Mouse (Mus musculus) gastrocnemius, postnatal 4 days (tissue): Measurements from ENCODE around the gene Lrrc56. TPM values are rescaled to one million over a fixed set of nuclear protein-coding genes. Genes with fewer than 3 reads are reported as not detected.
"Not testable (repeated sequence)": the region's sequence is repeated elsewhere in the genome, so short reads cannot be mapped to it uniquely, and the experiment has no call there.

Experiments used
- DNase-seq, 2 experiments: peaks; one replicate each; pipeline ENCODE4 v3.0.0; 2021 to 2022; ENCODE audit warnings: low spot score in 2 of 2, mixed read lengths in 2 of 2
- total RNA-seq, 2 experiments: library from RNA; stranded (reverse); gene quantifications; 2 replicates each; pipeline ENCODE4 v1.2.3; 2021

The Lrrc56 gene
- total RNA-seq, 2 experiments from 2014 or later, result 4.9 to 5.2 TPM

DNA sequence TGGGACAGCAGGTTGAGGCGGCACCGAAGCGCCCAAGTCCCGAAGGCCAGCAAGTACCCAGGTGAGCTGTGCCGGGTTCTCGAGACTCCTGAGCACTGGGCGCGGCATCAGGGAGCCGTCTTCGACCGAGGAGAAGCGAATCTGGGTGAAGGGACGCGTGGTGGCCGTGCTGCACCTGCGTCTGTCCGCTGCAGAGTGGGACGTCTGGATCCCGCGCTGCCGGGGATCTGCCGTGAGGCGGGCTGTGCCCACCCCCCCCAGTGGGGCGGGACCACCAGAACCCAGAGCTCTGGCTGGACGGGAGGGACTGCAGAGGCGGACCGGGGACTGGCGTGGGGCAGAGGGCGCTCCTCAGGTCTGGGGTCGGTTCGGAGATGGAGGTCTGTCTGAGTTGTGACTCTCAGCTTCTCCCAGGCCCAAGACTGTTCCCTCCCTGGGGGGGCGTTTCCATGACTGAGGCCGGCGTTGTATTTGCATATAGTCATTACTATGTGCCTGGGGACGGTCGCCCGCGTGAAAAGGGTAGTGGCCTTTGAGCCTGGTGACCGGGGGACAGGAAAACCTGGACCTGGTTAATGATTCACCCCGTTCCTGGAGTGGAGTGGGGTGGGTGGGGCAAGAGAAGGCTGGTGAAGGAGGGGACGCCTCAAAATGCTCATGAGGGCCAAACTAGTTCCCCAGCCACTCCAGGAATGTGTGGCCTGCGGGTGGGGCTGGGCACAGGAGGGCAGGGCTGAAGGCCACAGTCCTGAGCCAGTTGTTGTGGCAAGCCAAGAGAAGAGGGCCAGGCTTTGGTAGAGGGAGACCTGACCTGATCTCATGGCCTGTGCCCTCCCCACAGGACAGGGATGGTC is 22.1 kb downstream of the Lrrc56 start:
- no peak for DNase-seq

DNA sequence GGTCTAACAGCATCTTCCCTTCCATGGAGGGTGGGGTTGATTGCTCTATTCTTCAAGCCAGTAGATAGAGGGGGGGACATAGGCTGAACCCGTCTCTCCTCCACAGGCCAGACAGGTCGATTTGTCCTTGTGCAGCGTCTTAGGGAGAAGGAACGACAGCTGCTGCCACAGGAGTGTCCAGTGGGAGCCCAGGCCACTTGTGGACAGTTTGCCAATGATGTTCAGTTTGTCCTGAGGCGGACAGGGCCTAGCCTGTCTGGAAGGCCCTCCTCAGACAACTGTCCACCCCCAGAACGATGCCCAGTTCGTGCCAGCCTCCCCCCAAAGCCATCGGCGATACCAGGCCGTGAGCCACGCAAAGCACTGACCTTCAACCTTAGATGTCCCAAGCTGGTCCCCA is 22.9 kb downstream of the Lrrc56 start:
- no peak for DNase-seq

DNA sequence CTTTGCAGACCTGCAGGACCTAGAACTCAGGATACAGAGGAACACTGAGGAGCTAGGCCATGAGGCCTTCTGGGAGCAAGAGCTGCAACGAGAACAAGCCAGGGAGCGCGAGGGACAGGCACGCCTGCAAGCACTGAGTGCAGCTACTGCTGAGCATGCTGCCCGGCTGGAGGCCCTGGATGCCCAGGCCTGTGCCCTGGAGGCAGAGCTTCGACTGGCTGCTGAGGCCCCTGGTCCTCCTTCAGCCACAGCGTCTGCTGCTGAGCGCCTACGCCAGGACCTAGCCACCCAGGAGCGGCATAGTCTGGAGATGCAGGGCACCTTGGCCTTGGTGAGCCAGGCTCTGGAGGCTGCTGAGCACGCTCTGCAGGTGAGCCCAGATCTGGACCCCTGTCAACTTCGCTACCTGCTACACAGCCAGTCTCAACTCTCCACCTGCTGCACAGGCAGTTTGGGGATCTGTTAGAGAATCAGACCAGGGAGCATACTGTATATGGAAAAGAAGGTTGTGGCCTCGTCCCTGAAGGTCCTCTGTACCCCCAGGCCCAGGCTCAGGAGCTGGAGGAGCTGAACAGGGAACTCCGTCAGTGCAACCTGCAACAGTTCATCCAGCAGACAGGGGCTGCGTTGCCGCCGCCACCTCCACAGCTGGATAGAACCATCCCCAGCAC is 23.5 kb downstream of the Lrrc56 start:
- DNase-seq, result no peak

DNA sequence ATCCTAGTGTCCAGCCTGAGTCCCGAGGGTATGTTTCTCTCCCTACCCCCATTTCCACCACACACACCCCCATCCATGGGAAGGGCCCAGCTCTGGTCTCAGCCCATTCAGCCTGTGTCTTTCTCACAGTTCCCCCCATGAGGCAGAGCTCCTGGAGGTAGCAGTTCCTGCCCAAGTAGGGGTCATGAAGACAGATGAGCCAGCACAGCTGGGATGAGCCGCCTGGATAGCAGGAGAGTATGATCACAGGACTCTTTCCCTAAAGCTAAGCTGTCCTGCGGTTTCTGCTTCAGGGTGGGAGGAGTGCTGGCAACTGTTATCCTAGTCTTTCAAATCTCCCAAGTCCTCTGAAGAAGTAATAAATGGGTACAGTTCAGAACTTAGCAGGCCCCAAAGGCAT is 24.2 kb downstream of the Lrrc56 start:
- DNase-seq, result no peak

DNA sequence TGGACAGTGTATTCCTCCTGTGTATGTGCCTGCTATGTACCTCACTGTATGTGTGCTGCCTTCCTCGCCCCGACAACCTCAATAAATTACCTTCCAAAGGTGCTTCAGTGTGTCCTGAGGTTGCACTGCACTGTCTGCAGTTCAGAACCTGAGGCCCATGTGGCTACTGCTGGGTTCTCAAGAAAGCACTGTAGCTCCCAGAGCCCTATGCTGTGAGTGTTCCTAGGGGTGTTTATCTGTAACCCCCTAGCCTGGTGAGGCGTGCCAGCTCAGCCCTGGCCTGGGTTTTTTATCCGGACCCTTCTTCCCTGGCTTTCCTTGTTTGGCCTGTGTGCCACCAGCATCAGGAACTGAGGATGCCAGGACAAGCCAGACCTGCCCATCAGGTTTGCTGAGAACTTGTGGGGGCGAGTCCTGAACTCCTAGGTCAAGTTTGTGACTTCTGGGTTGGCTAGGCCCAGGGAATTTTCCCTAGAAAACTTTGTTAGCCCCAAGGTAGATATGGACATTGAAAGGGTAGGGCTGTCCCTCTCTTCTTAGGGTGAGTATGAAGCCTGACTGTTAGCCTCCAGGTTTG is 24.7 kb downstream of the Lrrc56 start:
- no peak for DNase-seq

DNA sequence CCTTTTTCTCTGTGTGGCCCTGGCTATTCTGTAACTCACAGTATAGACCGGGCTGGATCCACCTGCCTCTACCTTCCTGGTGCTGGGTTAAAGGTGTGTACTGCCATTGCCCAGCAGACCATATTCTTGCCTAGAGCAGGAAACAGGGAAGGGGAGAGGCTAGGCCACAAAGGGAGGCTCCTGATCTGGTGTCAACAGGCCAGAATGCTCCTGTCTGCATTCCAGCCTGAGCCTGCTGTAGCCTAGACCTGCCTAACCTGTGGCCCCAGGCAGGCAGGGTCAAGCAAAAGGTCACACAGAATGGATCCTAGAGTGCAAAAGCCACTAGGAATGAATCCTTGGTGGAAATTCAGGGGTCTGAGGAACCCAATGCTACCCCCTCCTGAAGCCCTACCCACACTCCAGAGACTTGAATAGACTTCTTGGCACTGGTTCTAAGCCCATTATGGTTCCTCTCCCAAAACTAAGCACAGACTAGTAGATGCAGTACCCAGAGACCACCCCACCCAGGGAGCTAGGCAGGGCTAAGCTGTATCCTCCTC is 25.7 kb downstream of the Lrrc56 start:
- DNase-seq, result no peak

DNA sequence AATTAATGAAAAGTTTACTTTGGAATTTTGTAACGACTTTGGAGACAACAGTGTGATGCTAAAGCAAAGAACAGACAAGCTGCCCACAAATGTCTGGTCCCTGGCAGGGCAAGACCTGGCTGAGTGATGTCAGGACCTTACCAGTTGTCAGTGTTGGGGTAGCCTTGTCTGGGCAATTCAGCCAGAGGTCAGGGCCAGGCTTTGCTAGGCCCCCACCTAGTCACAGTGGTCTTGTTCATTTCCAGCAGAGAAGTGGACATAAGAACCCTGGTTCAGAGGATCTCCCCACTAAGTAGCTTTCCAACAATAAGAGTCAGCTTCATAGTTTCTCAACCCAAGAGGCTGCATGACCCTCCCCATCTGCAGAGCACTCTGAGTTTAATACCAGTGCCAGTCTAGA is 26.4 kb downstream of the Lrrc56 start:
- no peak for DNase-seq

DNA sequence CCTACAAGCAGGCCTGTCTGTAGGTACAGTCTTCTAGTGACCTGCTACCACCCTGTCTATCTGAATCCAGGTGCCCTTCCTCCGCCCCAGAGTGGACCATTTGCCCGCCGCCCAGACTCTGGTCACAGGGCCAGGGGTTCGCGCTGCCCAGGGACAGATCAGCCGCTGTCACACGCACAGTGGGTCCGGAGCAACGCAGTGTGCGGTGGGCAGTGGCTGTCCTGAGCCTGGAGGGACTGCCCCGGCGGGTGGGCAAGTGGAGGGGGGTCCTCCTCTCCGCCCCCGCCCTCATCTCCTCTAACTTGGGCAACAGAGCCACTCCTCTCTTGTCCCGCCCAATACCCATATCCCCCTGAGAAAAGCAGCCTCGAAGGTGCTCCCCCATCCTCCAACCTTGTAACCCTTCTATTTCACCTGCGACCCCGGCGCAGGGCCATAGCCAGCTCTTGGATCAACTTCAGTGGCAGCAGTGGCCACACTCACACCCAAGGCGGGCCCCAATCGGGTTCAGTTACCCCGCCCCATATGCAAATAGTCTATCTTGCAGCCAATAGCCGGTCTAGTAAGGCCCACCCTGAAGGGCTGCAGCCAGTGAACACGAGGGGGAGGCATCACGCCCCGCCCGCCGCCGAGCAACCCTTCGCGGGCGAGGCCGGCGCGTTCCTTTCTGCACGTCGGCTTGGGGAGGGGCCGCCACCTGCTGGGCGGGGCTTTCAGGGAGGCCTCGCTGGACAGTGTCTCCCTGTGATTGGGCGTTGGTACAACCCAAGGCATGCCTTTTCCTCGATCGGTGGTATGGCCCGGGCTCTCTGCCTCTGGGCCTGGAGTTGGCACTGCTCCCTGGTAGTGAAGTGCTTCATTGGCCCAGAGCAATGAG is 27.5 kb downstream of the Lrrc56 start:
- peak; percentile 94 to 96 for DNase-seq

DNA sequence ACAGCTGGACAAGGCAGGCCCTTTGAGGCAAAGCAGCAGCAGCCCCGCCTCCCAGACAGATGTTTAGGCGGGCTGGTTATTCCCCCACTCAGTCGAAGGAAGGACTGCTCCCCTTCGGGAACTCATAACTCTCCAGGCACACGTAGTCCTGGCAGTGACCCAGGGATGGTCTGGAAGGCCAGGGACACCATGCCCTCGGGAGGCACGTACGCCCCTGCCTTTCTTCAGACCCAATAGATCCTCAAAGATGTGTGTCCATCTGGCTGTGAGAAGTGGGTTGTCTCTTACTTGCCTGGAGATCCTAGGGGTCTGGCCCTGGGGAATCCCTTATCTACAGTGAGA is 28.1 kb downstream of the Lrrc56 start:
- no peak for DNase-seq

DNA sequence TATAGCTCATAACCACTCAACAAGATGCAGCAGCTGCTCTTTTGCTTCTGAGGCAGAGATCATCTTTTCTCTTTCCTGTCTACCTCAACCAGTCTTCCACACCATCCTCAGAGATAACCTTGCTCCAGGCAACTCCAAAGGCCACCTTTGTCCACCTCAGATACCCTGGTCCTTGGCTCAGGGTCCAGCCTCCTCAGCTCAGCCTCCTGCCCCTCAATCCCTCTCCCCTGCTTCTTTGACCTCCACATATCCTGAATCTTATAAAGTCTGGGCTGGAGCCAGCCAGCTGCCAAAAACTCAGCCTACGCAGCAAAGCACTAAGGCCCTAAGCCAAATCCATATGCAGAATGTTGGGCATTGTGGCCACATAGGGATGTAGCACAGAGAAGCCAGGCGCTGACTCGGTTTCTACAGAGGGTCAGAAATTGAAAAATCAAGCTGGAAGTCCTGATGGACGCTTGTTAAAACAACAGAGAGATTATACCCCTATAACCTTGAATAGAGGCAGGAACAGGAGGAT is 28.8 kb downstream of the Lrrc56 start:
- DNase-seq, result peak in 1 of 2 experiments; percentile 7

DNA sequence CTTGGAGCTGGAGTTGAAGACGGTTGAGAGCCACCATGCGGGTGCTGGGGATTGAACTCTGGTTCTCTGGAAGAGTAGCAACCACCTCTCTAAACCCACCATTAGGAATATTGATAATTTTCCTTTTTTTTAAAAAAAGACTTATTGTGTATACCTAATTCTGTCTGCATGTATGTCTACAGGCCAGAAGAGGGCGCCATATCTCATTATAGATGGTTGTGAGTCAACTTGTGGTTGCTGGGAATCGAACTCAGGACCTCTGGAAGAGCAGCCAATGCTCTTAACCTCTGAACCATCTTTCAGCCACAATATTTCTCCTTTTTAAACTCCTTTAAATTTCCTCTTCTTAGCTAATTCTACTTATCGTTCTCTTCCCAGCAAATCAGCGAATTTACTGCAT is 32.6 kb downstream of the Lrrc56 start:
- no peak for DNase-seq

DNA sequence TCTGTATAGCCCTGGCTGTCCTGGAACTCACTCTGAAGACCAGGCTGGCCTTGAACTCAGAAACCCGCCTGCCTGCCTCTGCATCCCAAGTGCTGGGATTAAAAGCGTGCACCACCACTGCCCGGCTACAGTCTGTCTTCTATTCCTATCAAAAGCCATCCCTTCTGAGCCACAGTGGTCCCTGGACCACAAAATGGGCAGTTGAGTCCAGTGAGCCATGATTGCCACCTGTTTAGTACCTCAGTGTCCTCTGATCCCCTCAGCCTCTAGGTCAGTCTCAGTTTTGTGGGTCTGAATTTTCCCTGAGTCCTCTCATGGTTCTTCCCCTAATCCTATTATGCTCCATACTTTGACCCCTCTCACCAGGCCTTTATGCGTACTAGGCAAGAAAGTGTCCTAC is 33.8 kb downstream of the Lrrc56 start:
- no peak for DNase-seq

DNA sequence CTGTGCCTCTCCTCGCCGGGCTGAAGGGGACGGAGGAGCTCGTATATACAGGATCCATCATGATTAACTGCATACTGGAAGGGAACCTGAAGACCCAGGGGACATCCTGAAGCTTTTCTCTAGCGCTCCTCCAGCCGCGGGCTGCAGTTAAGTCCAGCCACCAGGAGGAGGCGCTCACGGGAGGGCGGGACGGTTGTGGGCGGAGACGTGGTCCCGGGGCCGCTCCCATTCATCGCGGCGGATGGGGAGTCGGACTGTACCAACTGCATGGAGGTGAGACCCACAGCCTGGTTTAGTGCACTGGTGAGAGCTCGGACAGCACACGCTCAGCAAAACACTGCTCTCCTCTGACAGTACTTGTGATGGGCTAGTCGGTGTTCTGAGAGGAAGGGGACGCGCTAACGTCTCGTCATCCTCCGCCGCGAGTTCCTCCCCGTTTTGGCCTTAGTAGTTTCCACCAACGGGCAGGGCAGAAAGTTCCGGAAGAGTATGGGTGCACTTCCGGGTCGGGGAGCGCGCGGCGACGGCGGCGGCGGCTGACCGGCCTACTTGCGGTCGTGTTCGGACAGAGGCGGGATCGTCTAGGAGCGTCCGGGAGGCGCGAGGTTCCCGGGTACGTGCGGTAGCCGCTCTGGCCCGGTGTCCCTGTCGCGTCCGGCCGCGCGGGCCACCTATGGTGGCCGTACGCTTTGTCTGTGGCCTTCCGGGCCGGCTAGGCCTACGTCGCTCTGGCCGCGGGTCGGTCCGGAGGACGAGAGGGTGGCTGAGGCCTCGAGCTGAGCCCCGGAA is 34.5 kb downstream of the Lrrc56 start, which contains the start of gene Phrf1:
Gene Phrf1, plus strand, starts transcription at position 506 of the 789 bp plus-strand sequence.
- DNase-seq, result peak; percentile 92 to 93

DNA sequence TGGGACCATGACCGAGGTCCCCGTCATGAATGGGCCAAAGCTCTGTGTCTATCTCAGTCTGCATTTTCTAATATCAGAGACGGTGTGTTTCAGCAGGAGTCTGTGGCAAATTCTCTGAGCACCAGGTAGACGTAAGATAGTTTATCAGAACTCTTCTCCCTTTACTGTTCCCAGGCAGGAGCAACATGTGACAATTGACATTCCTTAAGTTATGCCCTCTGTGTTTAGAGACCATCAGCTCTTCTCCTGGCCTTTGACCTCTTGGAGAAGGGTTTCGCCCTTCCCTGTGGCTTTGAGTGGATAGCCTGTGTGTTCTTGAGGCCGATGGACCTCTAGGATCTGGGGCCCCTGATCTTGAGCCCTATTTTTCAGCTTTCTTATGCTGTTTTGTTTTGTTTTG is 35.7 kb downstream of the Lrrc56 start:
- no peak for DNase-seq

DNA sequence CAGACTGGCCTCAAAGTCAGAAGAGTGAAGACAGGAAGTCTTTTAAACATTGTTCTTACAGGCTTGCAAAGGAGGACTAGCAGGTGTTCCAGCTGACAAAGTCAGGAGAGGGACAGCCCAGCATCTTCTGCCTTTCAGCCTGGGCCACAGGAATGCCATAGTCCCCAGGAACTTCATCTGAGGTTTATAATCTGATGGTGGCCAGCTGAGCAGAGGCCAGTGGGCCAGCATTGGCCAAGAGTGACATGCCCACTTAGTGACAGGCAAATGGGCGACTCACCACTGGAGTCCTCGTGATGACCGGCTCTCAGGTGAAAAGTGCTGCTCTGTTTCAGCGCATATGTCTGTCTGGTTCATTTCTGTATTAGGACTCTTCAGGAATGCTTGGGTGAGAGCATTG is 36.6 kb downstream of the Lrrc56 start:
- DNase-seq, result no peak

DNA sequence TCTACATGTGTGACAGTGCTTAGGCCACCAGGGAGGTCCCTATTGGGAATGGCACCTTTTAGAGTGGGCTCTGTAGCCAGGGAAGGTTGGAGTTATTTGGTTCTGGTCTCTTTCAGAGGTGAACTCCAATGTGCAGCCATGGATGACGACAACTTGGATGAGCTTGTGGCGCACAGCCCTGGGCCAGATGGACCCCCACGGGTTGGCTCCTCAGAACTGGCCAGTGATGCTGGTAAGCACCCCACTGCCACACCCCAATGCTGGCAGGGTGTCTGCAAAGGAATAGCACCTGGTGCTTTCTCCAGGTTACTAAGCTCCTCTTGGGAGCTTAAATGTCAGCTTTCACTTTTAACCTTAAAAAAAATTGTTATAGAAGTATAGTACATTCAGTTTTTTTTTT is 37.2 kb downstream of the Lrrc56 start:
- no peak for DNase-seq

DNA sequence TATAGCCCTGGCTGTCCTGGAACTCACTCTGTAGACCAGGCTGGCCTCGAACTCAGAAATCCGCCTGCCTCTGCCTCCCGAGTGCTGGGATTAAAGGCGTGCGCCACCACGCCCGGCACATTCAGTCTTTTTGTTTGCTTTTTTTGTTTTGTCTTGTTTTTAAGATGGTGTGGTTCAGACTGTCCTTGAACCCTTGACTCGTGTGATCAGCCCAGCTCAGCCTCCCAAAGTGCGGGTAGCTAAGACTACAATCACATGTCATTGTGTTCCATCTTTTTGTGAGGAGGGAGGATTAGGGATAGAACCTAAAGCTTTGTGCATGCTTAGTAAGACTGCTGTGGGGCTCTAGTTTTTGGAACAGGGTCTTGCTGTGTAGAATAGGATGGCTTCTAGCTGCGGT is 37.6 kb downstream of the Lrrc56 start:
- DNase-seq, result no peak

DNA sequence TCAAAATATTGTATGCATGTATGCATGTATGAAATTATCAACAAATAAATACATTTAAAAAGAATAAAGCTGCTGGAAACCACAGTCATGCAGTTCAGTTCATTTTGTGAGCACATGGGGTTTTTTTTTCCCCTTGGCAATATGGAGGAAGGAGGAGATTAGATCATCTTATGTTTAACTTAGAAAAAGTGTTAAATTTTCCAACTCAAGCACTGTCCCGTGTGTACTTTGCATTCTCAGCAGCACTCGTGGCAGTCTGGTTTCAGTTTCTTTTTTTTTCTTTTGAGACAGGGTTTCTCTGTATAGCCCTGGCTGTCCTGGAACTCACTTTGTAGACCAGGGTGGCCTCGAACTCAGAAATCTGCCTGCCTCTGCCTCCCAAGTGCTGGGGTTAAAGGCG is 56.5 kb downstream of the Lrrc56 start:
- DNase-seq, result not testable (repeated sequence)

DNA sequence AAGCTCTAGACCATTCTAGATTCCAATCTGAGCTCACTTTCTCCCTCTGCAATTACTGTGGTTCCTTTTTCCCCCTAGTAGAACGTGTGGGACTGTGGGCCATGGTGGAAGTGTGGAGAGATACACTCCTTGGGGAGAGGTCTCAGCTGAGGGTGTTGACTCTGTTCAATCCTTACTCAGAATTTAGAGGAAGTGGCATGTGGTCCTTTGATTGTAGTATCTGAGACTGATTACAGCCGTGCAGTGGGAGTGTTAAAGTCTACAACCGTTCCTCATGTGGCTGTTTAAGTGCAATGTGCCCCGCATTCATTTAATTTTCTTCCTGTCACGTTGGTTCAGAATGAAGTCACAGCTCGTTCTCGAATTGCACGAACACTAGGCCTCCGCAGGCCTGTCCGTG is 62.2 kb downstream of the Lrrc56 start:
- DNase-seq, result no peak
